Mouse (Mus musculus): ENCODE data around the gene Lrch1.

GRCm38 (mm10) chr14:74916691-74917090, 31.0 kb downstream of the Lrch1 start:
- TF ChIP-seq POLR2A (IDR thresholded peaks at IDR 0.05; ENCODE audit: insufficient read depth, low read depth, low read length) (no peak), CTCF (IDR thresholded peaks at IDR 0.05; ENCODE audit: insufficient read depth, low read depth, low read length) (no peak)
